Mouse (Mus musculus): ENCODE measurements around the gene Cotl1.

DNA sequence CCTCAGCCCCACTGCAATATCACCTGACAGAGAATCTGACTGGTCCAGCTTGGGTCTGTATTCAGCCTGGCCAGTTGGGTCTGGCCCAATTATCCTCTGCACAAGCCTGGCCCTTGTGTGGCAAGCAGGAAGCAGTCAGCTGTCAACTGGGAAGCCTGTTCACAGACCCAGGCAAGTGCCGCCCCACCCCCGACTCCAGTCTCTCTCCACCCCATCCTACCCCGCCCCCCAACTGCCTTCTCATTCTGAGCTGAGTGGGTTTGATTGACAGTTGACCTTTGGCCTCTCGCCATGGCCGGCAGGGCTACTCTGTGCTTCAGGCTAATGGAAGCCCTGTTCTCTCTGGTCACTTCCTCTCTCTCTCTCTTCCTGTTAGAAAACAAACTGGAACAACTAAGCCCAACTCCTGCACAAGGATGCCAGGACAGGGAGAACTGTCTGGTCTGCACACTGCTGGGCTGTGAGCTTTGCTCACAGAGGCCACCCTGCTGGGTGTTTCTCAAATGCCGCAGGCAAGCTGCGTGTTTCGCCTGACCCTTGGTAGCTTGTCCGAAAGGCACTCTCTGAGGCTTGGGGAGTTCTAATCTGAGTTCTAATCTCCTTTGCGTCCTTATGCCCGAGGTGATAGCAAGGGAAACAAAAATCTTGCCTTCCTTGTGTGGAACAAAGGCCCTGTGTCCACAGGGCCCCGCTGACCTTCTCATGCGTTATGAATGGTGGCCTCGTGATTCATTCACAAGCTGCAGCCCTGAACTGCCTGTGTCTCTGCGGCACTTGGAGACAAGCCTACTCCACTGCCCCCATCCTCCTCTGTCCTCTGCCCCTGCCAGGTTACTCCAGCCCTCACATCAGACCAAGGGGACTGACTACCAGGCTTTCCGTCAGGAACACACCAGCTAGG is 48.3 kb downstream of the Cotl1 start:
- no peak for TF ChIP-seq TAL1 (IDR thresholded peaks at IDR 0.05; ENCODE audit: low read length)
- no peak for TF ChIP-seq GATA1 (IDR thresholded peaks at IDR 0.05; ENCODE audit: low read length)

Measured in erythroblast, embryonic 14.5 days (primary cell).